Mouse (Mus musculus): ENCODE measurements around the gene Optn. TPM values are rescaled to one million over a fixed set of nuclear protein-coding genes. Genes with fewer than 3 reads are reported as not detected.

The Optn gene
- polyA plus RNA-seq, 1 experiment from 2014 or later: 6.6 TPM

Other genes starting within 250 kb of the Optn start
- 113 and 129 TPM in 2 replicates for gene Sephs1, start 182.5 kb downstream of the Optn start, polyA plus RNA-seq (2014; fragmentation: Nextera tagmentation; extraction: Ambion mirVana)
- 47.0 and 50.1 TPM in 2 replicates for gene Phyh, start 145.0 kb downstream of the Optn start, polyA plus RNA-seq (2014; fragmentation: Nextera tagmentation; extraction: Ambion mirVana)
- gene Ucma, start 87.9 kb downstream of the Optn start, polyA plus RNA-seq (2014; fragmentation: Nextera tagmentation; extraction: Ambion mirVana): 0.38 TPM in 1 of 2 replicates, not detected in the other
- gene Mcm10, start 51.3 kb downstream of the Optn start, polyA plus RNA-seq (2014; fragmentation: Nextera tagmentation; extraction: Ambion mirVana): 34.4 and 44.0 TPM in 2 replicates
- gene Ccdc3, start 73.7 kb upstream of the Optn start, polyA plus RNA-seq (2014; fragmentation: Nextera tagmentation; extraction: Ambion mirVana): 7.1 and 9.9 TPM in 2 replicates